Mouse (Mus musculus): ENCODE data around the gene Ap1ar. TPM values are rescaled to one million over a fixed set of nuclear protein-coding genes. Genes with fewer than 3 reads are reported as not detected.

The Ap1ar gene
- total and polyA plus RNA-seq, 3 experiments = 69.0 to 121 (median 69.1) TPM

- DNase-seq (ENCODE audit: low spot score) = peak; percentile 31
- Histone ChIP-seq H3K9me3 (replicated peaks) (no peaks in the 10 kb centered on the region), H3K27me3 (ENCODE audit: insufficient read depth, low read length) (no peaks in the 10 kb centered on the region), H3K4me3 (ENCODE audit: low read depth, low read length) (no peak overlapping the region), H3K4me1 (ENCODE audit: insufficient read depth, low read depth, low read length) (peaks cover 25% of the 10 kb centered on the region), H3K36me3 (replicated peaks) (no peaks in the 10 kb centered on the region)
- peak; percentile 90 for ATAC-seq (ENCODE audit: extremely low read depth, insufficient number of reproducible peaks, low FRiP score, poor library complexity, severe bottlenecking)
- no peak for TF ChIP-seq GATA2 (IDR thresholded peaks at IDR 0.05; ENCODE audit: borderline replicate concordance, low read depth, low read length)
- TF ChIP-seq GATA1 (IDR thresholded peaks at IDR 0.05; ENCODE audit: borderline replicate concordance, low read length) = no peak
- TF ChIP-seq CTCF (IDR thresholded peaks at IDR 0.05; ENCODE audit: low read depth, low read length) = no peak
- TF ChIP-seq TAL1 (conservative IDR thresholded peaks at IDR 0.05; ENCODE audit: low read depth, low read length) = peak; percentile 55; the same call in 1 of the 2 replicates
Observed at GRCm38 (mm10) chr3:127848088-127848808, 10.9 kb upstream of the Ap1ar start.

- no peaks in the 10 kb centered on the region for H3K27me3 ChIP-seq (ENCODE audit: insufficient read depth, low read length)
- no peaks in the 10 kb centered on the region for H3K36me3 ChIP-seq (replicated peaks)
- no peaks in the 10 kb centered on the region for H3K9me3 ChIP-seq (replicated peaks)
- no peak for TF ChIP-seq CTCF (IDR thresholded peaks at IDR 0.05; ENCODE audit: low read depth, low read length)
- DNase-seq (ENCODE audit: low spot score) = no peak
- no peak overlapping the region for H3K4me3 ChIP-seq (ENCODE audit: low read depth, low read length)
- peaks cover 24% of the 10 kb centered on the region for H3K4me1 ChIP-seq (ENCODE audit: insufficient read depth, low read depth, low read length)
- ATAC-seq (ENCODE audit: extremely low read depth, insufficient number of reproducible peaks, low FRiP score, poor library complexity, severe bottlenecking) = no peak
Observed at GRCm38 (mm10) chr3:127843941-127844327, 6.6 kb upstream of the Ap1ar start.

GRCm38 (mm10) chr3:127843324-127843940 lies 6.1 kb upstream of the Ap1ar start:
- Histone ChIP-seq H3K9me3 (replicated peaks) (no peaks in the 10 kb centered on the region), H3K4me1 (ENCODE audit: insufficient read depth, low read depth, low read length) (peaks cover 24% of the 10 kb centered on the region), H3K36me3 (replicated peaks) (no peaks in the 10 kb centered on the region), H3K4me3 (ENCODE audit: low read depth, low read length) (no peak overlapping the region), H3K27me3 (ENCODE audit: insufficient read depth, low read length) (no peaks in the 10 kb centered on the region)
- DNase-seq (ENCODE audit: low spot score) (no peak), ATAC-seq (ENCODE audit: extremely low read depth, insufficient number of reproducible peaks, low FRiP score, poor library complexity, severe bottlenecking) (no peak)
- TF ChIP-seq TAL1 (conservative IDR thresholded peaks at IDR 0.05; ENCODE audit: low read depth, low read length) (no peak), GATA2 (IDR thresholded peaks at IDR 0.05; ENCODE audit: borderline replicate concordance, low read depth, low read length) (no peak), CTCF (IDR thresholded peaks at IDR 0.05; ENCODE audit: low read depth, low read length) (no peak), GATA1 (IDR thresholded peaks at IDR 0.05; ENCODE audit: borderline replicate concordance, low read length) (no peak), POLR2AphosphoS5 (IDR thresholded peaks at IDR 0.05; ENCODE audit: insufficient replicate concordance, low read depth, low read length) (no peak)

- DNase-seq (ENCODE audit: low spot score) (no peak), ATAC-seq (ENCODE audit: extremely low read depth, insufficient number of reproducible peaks, low FRiP score, poor library complexity, severe bottlenecking) (no peak)
- H3K27me3 ChIP-seq (ENCODE audit: insufficient read depth, low read length) = no peaks in the 10 kb centered on the region
- TF ChIP-seq TAL1 (conservative IDR thresholded peaks at IDR 0.05; ENCODE audit: low read depth, low read length) = no peak
- TF ChIP-seq GATA2 (IDR thresholded peaks at IDR 0.05; ENCODE audit: borderline replicate concordance, low read depth, low read length) = no peak
- TF ChIP-seq POLR2AphosphoS5 (IDR thresholded peaks at IDR 0.05; ENCODE audit: insufficient replicate concordance, low read depth, low read length) = no peak
- no peak for TF ChIP-seq CTCF (IDR thresholded peaks at IDR 0.05; ENCODE audit: low read depth, low read length)
- no peak for TF ChIP-seq GATA1 (IDR thresholded peaks at IDR 0.05; ENCODE audit: borderline replicate concordance, low read length)
- H3K4me3 ChIP-seq (ENCODE audit: low read depth, low read length) = no peak overlapping the region
- H3K36me3 ChIP-seq (replicated peaks) = no peaks in the 10 kb centered on the region
- H3K4me1 ChIP-seq (ENCODE audit: insufficient read depth, low read depth, low read length) = peaks cover 21% of the 10 kb centered on the region
- H3K9me3 ChIP-seq (replicated peaks) = no peaks in the 10 kb centered on the region
Observed at GRCm38 (mm10) chr3:127841926-127842325, 4.6 kb upstream of the Ap1ar start.

GRCm38 (mm10) chr3:127837972-127838644 lies 785 bp upstream of the Ap1ar start:
- ATAC-seq (ENCODE audit: extremely low read depth, insufficient number of reproducible peaks, low FRiP score, poor library complexity, severe bottlenecking) = no peak
- Histone ChIP-seq H3K4me1 (ENCODE audit: insufficient read depth, low read depth, low read length) (peaks cover 43% of the 10 kb centered on the region), H3K9me3 (replicated peaks) (no peaks in the 10 kb centered on the region), H3K27me3 (ENCODE audit: insufficient read depth, low read length) (no peaks in the 10 kb centered on the region), H3K4me3 (ENCODE audit: low read depth, low read length) (peak overlapping the region; percentile 95), H3K36me3 (replicated peaks) (peaks cover 17% of the 10 kb centered on the region)
- DNase-seq (ENCODE audit: low spot score) = no peak
- no peak for TF ChIP-seq GATA1 (IDR thresholded peaks at IDR 0.05; ENCODE audit: borderline replicate concordance, low read length)
- no peak for TF ChIP-seq CTCF (IDR thresholded peaks at IDR 0.05; ENCODE audit: low read depth, low read length)
- no peak for TF ChIP-seq GATA2 (IDR thresholded peaks at IDR 0.05; ENCODE audit: borderline replicate concordance, low read depth, low read length)

- H3K4me1 ChIP-seq (ENCODE audit: insufficient read depth, low read depth, low read length) = peaks cover 48% of the 10 kb centered on the region
- H3K36me3 ChIP-seq (replicated peaks) = peaks cover 29% of the 10 kb centered on the region
- no peaks in the 10 kb centered on the region for H3K27me3 ChIP-seq (ENCODE audit: insufficient read depth, low read length)
- TF ChIP-seq GATA2 (IDR thresholded peaks at IDR 0.05; ENCODE audit: borderline replicate concordance, low read depth, low read length) (no peak), GATA1 (IDR thresholded peaks at IDR 0.05; ENCODE audit: borderline replicate concordance, low read length) (no peak), TAL1 (conservative IDR thresholded peaks at IDR 0.05; ENCODE audit: low read depth, low read length) (no peak), CTCF (IDR thresholded peaks at IDR 0.05; ENCODE audit: low read depth, low read length) (no peak), POLR2AphosphoS5 (IDR thresholded peaks at IDR 0.05; ENCODE audit: insufficient replicate concordance, low read depth, low read length) (no peak)
- DNase-seq (ENCODE audit: low spot score) (peak; percentile 19), ATAC-seq (ENCODE audit: extremely low read depth, insufficient number of reproducible peaks, low FRiP score, poor library complexity, severe bottlenecking) (no peak)
- peak overlapping the region; percentile 95 for H3K4me3 ChIP-seq (ENCODE audit: low read depth, low read length)
- no peaks in the 10 kb centered on the region for H3K9me3 ChIP-seq (replicated peaks)
Observed at GRCm38 (mm10) chr3:127836798-127837153, 547 bp downstream of the Ap1ar start.
